Mouse (Mus musculus) left cerebral cortex, adult 18-20 months (tissue): Measurements from ENCODE around the gene Slit3. TPM values are rescaled to one million over a fixed set of nuclear protein-coding genes. Genes with fewer than 3 reads are reported as not detected.

Experiments used
- DNase-seq, 2 experiments: peaks; one replicate each; pipeline ENCODE4 v3.0.0; 2021 to 2022; ENCODE audit warnings: low spot score in 2 of 2, mixed read lengths in 1 of 2
- total RNA-seq, 2 experiments: library from RNA; stranded (reverse); gene quantifications; 2 replicates each; pipeline ENCODE4 v1.2.3; 2021

Gene Slit3
- total RNA-seq, 2 experiments from 2014 or later = 45.7 to 50.4 TPM

- peak; percentile 75 to 81 for DNase-seq
Measured at GRCm38 (mm10) chr11:35451636-35452035, 330.6 kb downstream of the Slit3 start.

GRCm38 (mm10) chr11:35452413-35452812 lies 331.4 kb downstream of the Slit3 start:
- DNase-seq = no peak

GRCm38 (mm10) chr11:35454191-35454725 lies 333.2 kb downstream of the Slit3 start:
- no peak for DNase-seq

- no peak for DNase-seq
Measured at GRCm38 (mm10) chr11:35454781-35455180, 333.8 kb downstream of the Slit3 start.

- DNase-seq = no peak
Measured at GRCm38 (mm10) chr11:35458068-35458467, 337.0 kb downstream of the Slit3 start.

GRCm38 (mm10) chr11:35466701-35467100 lies 345.7 kb downstream of the Slit3 start:
- DNase-seq = no peak

- no peak for DNase-seq
Measured at GRCm38 (mm10) chr11:35468847-35469246, 347.8 kb downstream of the Slit3 start.

GRCm38 (mm10) chr11:35469940-35470339 lies 348.9 kb downstream of the Slit3 start:
- no peak for DNase-seq

- no peak for DNase-seq
Measured at GRCm38 (mm10) chr11:35470853-35471252, 349.8 kb downstream of the Slit3 start.

- DNase-seq = no peak
Measured at GRCm38 (mm10) chr11:35472842-35473616, 352.0 kb downstream of the Slit3 start.

GRCm38 (mm10) chr11:35473617-35473996 lies 352.6 kb downstream of the Slit3 start:
- no peak for DNase-seq

GRCm38 (mm10) chr11:35480146-35480545 lies 359.1 kb downstream of the Slit3 start:
- DNase-seq = peak in 1 of 2 experiments; percentile 5

GRCm38 (mm10) chr11:35481611-35482363 lies 360.8 kb downstream of the Slit3 start:
- DNase-seq = no peak

GRCm38 (mm10) chr11:35487966-35488365 lies 366.9 kb downstream of the Slit3 start:
- DNase-seq = no peak

GRCm38 (mm10) chr11:35491701-35492100 lies 370.7 kb downstream of the Slit3 start:
- DNase-seq = no peak

GRCm38 (mm10) chr11:35496874-35497273 lies 375.9 kb downstream of the Slit3 start:
- no peak for DNase-seq

- no peak for DNase-seq
Measured at GRCm38 (mm10) chr11:35497961-35498360, 376.9 kb downstream of the Slit3 start.

GRCm38 (mm10) chr11:35502128-35502527 lies 381.1 kb downstream of the Slit3 start:
- DNase-seq = no peak

GRCm38 (mm10) chr11:35504051-35504450 lies 383.0 kb downstream of the Slit3 start:
- DNase-seq = no peak

- no peak for DNase-seq
Measured at GRCm38 (mm10) chr11:35504916-35505315, 383.9 kb downstream of the Slit3 start.

GRCm38 (mm10) chr11:35505316-35505715 lies 384.3 kb downstream of the Slit3 start:
- DNase-seq = no peak

- DNase-seq = no peak
Measured at GRCm38 (mm10) chr11:35505817-35506216, 384.8 kb downstream of the Slit3 start.
